Mouse (Mus musculus) liver, embryonic 15.5 days (tissue): ENCODE results near the gene Maats1. TPM values are rescaled to one million over a fixed set of nuclear protein-coding genes. Genes with fewer than 3 reads are reported as not detected.
"Not testable (repeated sequence)": the region's sequence is repeated elsewhere in the genome, so short reads cannot be mapped to it uniquely, and the experiment has no call there.

Experiments used
- ATAC-seq: fragments of 200-750 bp; cut with Nextera tagmentation; 2 replicates; pipeline ENCODE4 v1.8.0; 2017; ENCODE audit warnings: moderate number of reproducible peaks, mild to moderate bottlenecking, moderate library complexity; ENCODE audit not compliant: insufficient read depth
- H3K27ac ChIP-seq: fragments of 300-500 bp; sonication (generic); replicated peaks from 2 replicates; pipeline ENCODE4 v1.5.1; 2015; ENCODE audit warnings: mild to moderate bottlenecking, inconsistent platforms
- H3K27me3 ChIP-seq: fragments of 300-500 bp; sonication (generic); 2 replicates; pipeline ENCODE4 v1.6.1; 2015; ENCODE audit warnings: mild to moderate bottlenecking, inconsistent platforms
- H3K36me3 ChIP-seq: fragments of 300-500 bp; sonication (generic); replicated peaks from 2 replicates; pipeline ENCODE4 v1.6.1; 2015; ENCODE audit warnings: moderate library complexity, mild to moderate bottlenecking, inconsistent platforms
- H3K4me1 ChIP-seq: fragments of 300-500 bp; sonication (generic); replicated peaks from 2 replicates; pipeline ENCODE4 v1.6.1; 2015; ENCODE audit warnings: inconsistent platforms
- H3K4me2 ChIP-seq: fragments of 300-500 bp; sonication (generic); 2 replicates; pipeline ENCODE4 v1.6.1; 2015; ENCODE audit warnings: moderate library complexity, mild to moderate bottlenecking, inconsistent platforms
- H3K4me3 ChIP-seq: fragments of 300-500 bp; sonication (generic); replicated peaks from 2 replicates; pipeline ENCODE4 v1.5.1; 2015; ENCODE audit warnings: mild to moderate bottlenecking, inconsistent platforms
- H3K9ac ChIP-seq: fragments of 300-500 bp; sonication (generic); 2 replicates; pipeline ENCODE4 v1.6.1; 2015; ENCODE audit warnings: moderate library complexity, mild to moderate bottlenecking, inconsistent platforms
- H3K9me3 ChIP-seq: fragments of 300-500 bp; sonication (generic); replicated peaks from 2 replicates; pipeline ENCODE4 v1.6.1; 2016; ENCODE audit warnings: inconsistent platforms
- WGBS: fragments of 180-500 bp; shearing (Covaris S2); methylation state at CpG from one replicate; pipeline ENCODE4 v1.1.7; 2015; ENCODE audit warnings: mixed read lengths; ENCODE audit not compliant: insufficient replicate concordance; 5-methylcytosine and 5-hydroxymethylcytosine counted together
- polyA plus RNA-seq: library from polyadenylated mRNA; unstranded; fragments of >200 nt; fragmentation: Nextera tagmentation; extraction: Ambion mirVana; gene quantifications from 2 replicates; pipeline ENCODE4 v1.2.1, GENCODE M21; 2015

Gene Maats1
- polyA plus RNA-seq, 1 experiment from 2014 or later, result 0.03 TPM

GRCm38 (mm10) chr16:38348217-38348761 is 6.3 kb upstream of the Maats1 start:
- H3K4me3 ChIP-seq, result peak overlapping the region; percentile 95
- peak overlapping the region; percentile 60 for H3K27ac ChIP-seq
- H3K36me3 ChIP-seq, result peaks cover 40% of the 10 kb centered on the region
- H3K27me3 ChIP-seq, result no peaks in the 10 kb centered on the region
- H3K9ac ChIP-seq, result peak overlapping the region; percentile 45
- H3K4me2 ChIP-seq, result peak overlapping the region; percentile 75
- no peaks in the 10 kb centered on the region for H3K9me3 ChIP-seq
- 45% methylated on average over 9 of the region's 9 CpGs for WGBS
- no peak for ATAC-seq
- H3K4me1 ChIP-seq, result peaks cover 56% of the 10 kb centered on the region

- Histone ChIP-seq H3K9me3 (no peaks in the 10 kb centered on the region), H3K9ac (peak overlapping the region; percentile 88), H3K4me3 (peak overlapping the region; percentile 95), H3K27me3 (no peaks in the 10 kb centered on the region), H3K27ac (peak overlapping the region; percentile 60), H3K4me2 (peak overlapping the region; percentile 75), H3K36me3 (peaks cover 36% of the 10 kb centered on the region), H3K4me1 (peaks cover 56% of the 10 kb centered on the region)
- ATAC-seq, result no peak
- 26% methylated on average over 6 of the region's 6 CpGs for whole genome bisulfite sequencing
These were observed 5.6 kb upstream of the Maats1 start for GRCm38 (mm10) chr16:38347588-38347987.

DNA sequence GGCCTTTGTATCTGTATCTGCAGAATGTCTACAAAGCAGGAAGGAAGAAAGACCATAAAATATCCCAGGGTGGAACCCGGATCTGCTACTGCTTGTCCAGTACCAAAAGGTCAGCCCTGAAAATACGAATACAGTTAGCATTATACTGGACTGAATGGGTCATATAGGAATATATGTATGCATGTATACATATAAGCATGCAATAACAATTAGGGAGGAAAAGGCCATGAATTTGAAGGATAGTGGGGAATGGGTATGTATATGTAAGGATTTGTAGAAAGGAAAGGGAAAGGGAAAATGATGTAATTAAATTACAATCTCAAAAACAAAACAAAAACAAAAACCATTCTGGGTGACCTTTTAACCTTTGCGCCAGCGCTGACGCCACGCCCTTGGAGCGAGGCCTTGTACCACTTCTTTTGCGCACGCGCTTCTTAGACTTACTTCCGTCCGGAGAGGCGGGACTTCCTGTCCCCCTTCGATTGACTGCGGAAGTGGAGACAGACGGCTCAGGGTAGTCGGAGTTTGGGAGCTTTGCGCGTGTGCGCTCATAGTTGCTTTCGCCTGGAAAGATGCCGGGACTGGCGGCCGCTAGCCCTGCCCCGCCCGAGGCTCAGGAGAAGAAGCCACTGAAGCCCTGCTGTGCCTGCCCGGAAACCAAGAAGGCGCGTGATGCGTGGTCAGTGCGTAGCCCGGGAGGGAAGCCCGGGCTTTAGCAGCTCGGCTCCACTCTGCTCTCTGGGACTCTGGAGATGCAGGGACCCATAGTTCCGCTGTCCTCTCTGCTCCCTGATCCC is 4.8 kb upstream of the Maats1 start, which contains the start of the genes Cox17 and Gm21987:
Gene Cox17 (plus strand): TSS at position 463 of the 797 bp plus-strand sequence.
Gene Gm21987 (plus strand): TSS at position 512 of the 797 bp plus-strand sequence.
- H3K9ac ChIP-seq, result peak within 1 kb of the TSS; percentile 88
- peaks cover 28% of the 10 kb centered on the region for H3K36me3 ChIP-seq
- H3K27ac ChIP-seq, result peak within 1 kb of the TSS; percentile 94
- H3K27me3 ChIP-seq, result peaks cover 6% of the 10 kb centered on the region
- peak within 1 kb of the TSS; percentile 95 for H3K4me3 ChIP-seq
- no peaks in the 10 kb centered on the region for H3K9me3 ChIP-seq
- peak within 1 kb of the TSS; percentile 75 for H3K4me2 ChIP-seq
- peak; percentile 95 for ATAC-seq
- 2% methylated on average over 35 of the region's 35 CpGs for WGBS
- peaks cover 53% of the 10 kb centered on the region for H3K4me1 ChIP-seq

- 68% methylated on average over 3 of the region's 3 CpGs for WGBS
- Histone ChIP-seq H3K9ac (no peak overlapping the region), H3K9me3 (no peaks in the 10 kb centered on the region), H3K36me3 (peaks cover 12% of the 10 kb centered on the region), H3K4me1 (peaks cover 43% of the 10 kb centered on the region), H3K4me3 (no peak overlapping the region), H3K27me3 (peaks cover 11% of the 10 kb centered on the region), H3K27ac (no peak overlapping the region), H3K4me2 (no peak overlapping the region)
- ATAC-seq, result no peak
These were observed 3.2 kb upstream of the Maats1 start for GRCm38 (mm10) chr16:38344941-38345725.

GRCm38 (mm10) chr16:38338077-38338476 is 3.9 kb downstream of the Maats1 start:
- not testable (repeated sequence) for H3K27ac ChIP-seq, H3K4me2 ChIP-seq, H3K9ac ChIP-seq, H3K36me3 ChIP-seq, H3K4me3 ChIP-seq, H3K9me3 ChIP-seq, ATAC-seq
- H3K4me1 ChIP-seq, result peaks cover 12% of the 10 kb centered on the region
- peaks cover 11% of the 10 kb centered on the region for H3K27me3 ChIP-seq
- WGBS, result 67% methylated on average over 4 of the region's 4 CpGs

DNA sequence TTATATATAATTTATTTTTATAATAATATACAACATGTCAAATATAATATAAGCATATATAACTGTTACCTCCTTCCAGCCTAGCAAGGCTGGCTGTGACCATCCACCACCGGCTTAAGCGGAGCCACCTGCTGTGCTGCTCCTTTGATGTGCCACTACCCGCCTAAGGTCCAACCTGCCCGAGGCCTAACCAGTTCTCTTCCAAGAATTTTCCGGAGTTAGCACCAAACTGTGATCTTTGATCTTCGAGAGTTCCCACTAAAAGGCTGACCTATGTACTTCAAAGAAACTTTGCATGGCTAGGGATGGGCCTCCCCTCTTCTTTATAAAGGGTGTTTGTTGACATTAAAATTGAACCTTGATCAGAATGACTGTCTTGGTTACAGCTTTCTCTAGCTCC is 7.5 kb downstream of the Maats1 start:
- Histone ChIP-seq H3K9me3 (no peaks in the 10 kb centered on the region), H3K36me3 (no peaks in the 10 kb centered on the region), H3K4me1 (0 out of 2 replicates have a peak, but pooled peaks cover 3% of the 10 kb centered on the region), H3K4me3 (no peak overlapping the region), H3K4me2 (no peak overlapping the region), H3K27me3 (no peaks in the 10 kb centered on the region), H3K9ac (no peak overlapping the region), H3K27ac (no peak overlapping the region)
- ATAC-seq, result no peak
- WGBS, result 50% methylated on average over 6 of the region's 6 CpGs

GRCm38 (mm10) chr16:38329340-38329739 is 12.6 kb downstream of the Maats1 start:
- Histone ChIP-seq H3K4me3 (no peak overlapping the region), H3K9ac (no peak overlapping the region), H3K9me3 (no peaks in the 10 kb centered on the region), H3K4me2 (no peak overlapping the region), H3K27ac (no peak overlapping the region), H3K4me1 (0 out of 2 replicates have a peak, but pooled peaks cover 3% of the 10 kb centered on the region), H3K27me3 (no peaks in the 10 kb centered on the region), H3K36me3 (no peaks in the 10 kb centered on the region)
- WGBS, result 66% methylated on average over 3 of the region's 3 CpGs
- no peak for ATAC-seq

GRCm38 (mm10) chr16:38326778-38327397 is 15.1 kb downstream of the Maats1 start:
- Histone ChIP-seq H3K36me3 (no peaks in the 10 kb centered on the region), H3K27me3 (no peaks in the 10 kb centered on the region), H3K9ac (no peak overlapping the region), H3K9me3 (no peaks in the 10 kb centered on the region), H3K27ac (no peak overlapping the region), H3K4me3 (no peak overlapping the region), H3K4me2 (no peak overlapping the region), H3K4me1 (no peaks in the 10 kb centered on the region)
- WGBS, result 69% methylated on average over 11 of the region's 11 CpGs
- no peak for ATAC-seq

DNA sequence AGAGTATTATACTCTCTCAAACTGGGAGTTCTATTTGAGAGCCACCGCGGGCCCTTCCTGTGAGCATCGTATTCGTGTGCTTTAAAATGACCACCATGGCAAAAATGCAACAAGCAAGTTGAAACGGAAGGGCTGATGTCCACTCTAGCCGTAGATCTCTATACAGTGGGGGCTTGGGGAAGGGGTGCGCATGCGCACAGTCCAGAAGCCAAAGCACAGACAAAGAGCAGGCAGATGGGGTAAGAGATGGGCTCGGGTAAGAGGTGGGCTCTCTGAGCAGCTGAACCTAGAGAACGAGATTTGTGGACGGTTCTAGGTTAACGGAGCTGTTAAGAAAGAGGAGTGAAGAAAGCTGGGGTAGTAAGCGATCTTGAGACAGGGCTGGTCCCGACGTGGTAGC is 17.6 kb downstream of the Maats1 start:
- Histone ChIP-seq H3K4me2 (no peak overlapping the region), H3K27ac (no peak overlapping the region), H3K27me3 (no peaks in the 10 kb centered on the region), H3K9ac (no peak overlapping the region), H3K36me3 (no peaks in the 10 kb centered on the region), H3K4me3 (no peak overlapping the region), H3K4me1 (no peaks in the 10 kb centered on the region), H3K9me3 (no peaks in the 10 kb centered on the region)
- no peak for ATAC-seq
- WGBS, result 78% methylated on average over 15 of the region's 15 CpGs

DNA sequence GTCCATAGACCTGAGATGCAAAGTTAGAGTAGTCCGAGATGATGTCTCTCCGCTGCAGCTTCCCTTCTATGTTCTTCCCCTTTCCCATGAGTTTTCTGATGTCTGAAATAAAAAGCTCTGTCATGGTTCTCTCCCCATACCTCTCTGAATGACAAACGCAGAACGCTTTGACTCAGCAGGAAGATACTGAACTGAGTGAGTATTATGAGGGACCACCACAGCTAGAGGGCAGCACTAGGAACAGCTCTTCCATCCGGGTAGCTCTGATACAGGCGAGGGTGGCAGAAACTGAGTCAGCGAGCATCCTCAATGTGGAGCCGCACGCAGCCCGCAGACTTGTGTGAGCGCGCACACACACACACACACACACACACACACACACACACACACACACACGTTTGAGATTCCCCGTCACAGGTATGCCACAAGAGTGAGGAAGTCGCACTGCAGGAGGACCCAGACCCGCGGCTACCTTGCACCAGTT is 20.4 kb downstream of the Maats1 start:
- Histone ChIP-seq H3K9ac (no peak overlapping the region), H3K4me1 (no peaks in the 10 kb centered on the region), H3K27ac (no peak overlapping the region), H3K9me3 (no peaks in the 10 kb centered on the region), H3K27me3 (no peaks in the 10 kb centered on the region), H3K4me3 (no peak overlapping the region), H3K4me2 (peak overlapping the region; percentile 29; the same call in 1 of the 2 replicates), H3K36me3 (no peaks in the 10 kb centered on the region)
- 29% methylated on average over 17 of the region's 17 CpGs for WGBS
- ATAC-seq, result no peak
